Mouse (Mus musculus) heart, postnatal 0 days (tissue): ENCODE data around the gene A2m.

Experiments
- CTCF ChIP-seq: IDR thresholded peaks from 2 replicates; pipeline ENCODE4 v1.5.1; 2016; ENCODE audit warnings: antibody characterized with exemption, control low read depth, low read depth
- EP300 ChIP-seq: IDR thresholded peaks from 2 replicates; pipeline ENCODE4 v1.6.1; 2016; ENCODE audit warnings: antibody characterized with exemption, low read depth

GRCm38 (mm10) chr6:121634520-121634919, 656 bp upstream of the A2m start:
- no peak for TF ChIP-seq CTCF
- TF ChIP-seq EP300, result no peak
